Mouse (Mus musculus): ENCODE results near the gene Tpk1. TPM values are rescaled to one million over a fixed set of nuclear protein-coding genes. Genes with fewer than 3 reads are reported as not detected.

The Tpk1 gene
- 5.7 and 5.9 TPM in 2 replicates for polyA plus RNA-seq (2016; fragmentation: Nextera tagmentation; extraction: Ambion mirVana)

GRCm38 (mm10) chr6:43665677-43666546 lies at the start of gene Tpk1:
Gene Tpk1 (minus strand): TSS chr6:43666278.
- no peaks in the 10 kb centered on the region for H3K36me3 ChIP-seq
- peak within 1 kb of the TSS; percentile 63 for H3K4me2 ChIP-seq (replicated peaks)
- WGBS, result under 1% methylated on average over 62 of the region's 63 CpGs
- H3K27ac ChIP-seq (replicated peaks), result peak within 1 kb of the TSS; percentile 96
- no peaks in the 10 kb centered on the region for H3K9me3 ChIP-seq
- ATAC-seq (ENCODE audit: low FRiP score, low read depth), result peak; percentile 99
- peak within 1 kb of the TSS; percentile 58 for H3K4me3 ChIP-seq
- H3K4me1 ChIP-seq, result peaks cover 6% of the 10 kb centered on the region; the same call in 1 of the 2 replicates
- no peaks in the 10 kb centered on the region for H3K27me3 ChIP-seq
- peak within 1 kb of the TSS; percentile 80 for H3K9ac ChIP-seq (replicated peaks)

GRCm38 (mm10) chr6:43702810-43703614 lies 36.9 kb upstream of the Tpk1 start:
- H3K27ac ChIP-seq (replicated peaks), result no peak overlapping the region
- H3K9me3 ChIP-seq, result no peaks in the 10 kb centered on the region
- 84% methylated on average over 6 of the region's 6 CpGs for WGBS
- H3K27me3 ChIP-seq, result no peaks in the 10 kb centered on the region
- ATAC-seq (ENCODE audit: low FRiP score, low read depth), result no peak
- no peak overlapping the region for H3K9ac ChIP-seq (replicated peaks)
- H3K4me3 ChIP-seq, result no peak overlapping the region
- H3K36me3 ChIP-seq, result no peaks in the 10 kb centered on the region
- H3K4me1 ChIP-seq, result no peaks in the 10 kb centered on the region
- no peak overlapping the region for H3K4me2 ChIP-seq (replicated peaks)

DNA sequence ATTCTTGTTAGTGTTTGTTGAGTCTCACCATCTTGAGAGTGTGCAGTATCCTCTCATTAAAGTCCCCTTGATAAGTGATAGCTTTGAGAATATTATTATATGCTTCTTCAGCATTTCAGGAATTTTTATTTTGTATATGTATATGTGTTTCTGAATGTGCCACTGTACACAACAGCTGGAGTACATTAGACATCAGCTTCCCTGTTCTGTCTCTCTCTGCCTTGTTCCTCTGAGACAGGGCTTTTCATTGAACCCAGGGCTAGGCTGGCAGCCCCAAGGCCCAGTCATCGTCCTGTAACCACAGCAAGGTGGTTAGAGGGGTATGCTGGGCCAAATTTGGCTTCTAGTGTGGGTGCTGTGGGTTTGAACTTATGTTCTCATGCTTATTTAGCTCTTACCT lies 25.8 kb upstream of the Tpk1 start:
- no peaks in the 10 kb centered on the region for H3K36me3 ChIP-seq
- no peak overlapping the region for H3K4me3 ChIP-seq
- H3K27ac ChIP-seq (replicated peaks), result no peak overlapping the region
- H3K9ac ChIP-seq (replicated peaks), result no peak overlapping the region
- no peak overlapping the region for H3K4me2 ChIP-seq (replicated peaks)
- WGBS, result 87% methylated on average over 1 of the region's 1 CpGs
- no peaks in the 10 kb centered on the region for H3K9me3 ChIP-seq
- H3K4me1 ChIP-seq, result no peaks in the 10 kb centered on the region
- no peak for ATAC-seq (ENCODE audit: low FRiP score, low read depth)
- H3K27me3 ChIP-seq, result no peaks in the 10 kb centered on the region

DNA sequence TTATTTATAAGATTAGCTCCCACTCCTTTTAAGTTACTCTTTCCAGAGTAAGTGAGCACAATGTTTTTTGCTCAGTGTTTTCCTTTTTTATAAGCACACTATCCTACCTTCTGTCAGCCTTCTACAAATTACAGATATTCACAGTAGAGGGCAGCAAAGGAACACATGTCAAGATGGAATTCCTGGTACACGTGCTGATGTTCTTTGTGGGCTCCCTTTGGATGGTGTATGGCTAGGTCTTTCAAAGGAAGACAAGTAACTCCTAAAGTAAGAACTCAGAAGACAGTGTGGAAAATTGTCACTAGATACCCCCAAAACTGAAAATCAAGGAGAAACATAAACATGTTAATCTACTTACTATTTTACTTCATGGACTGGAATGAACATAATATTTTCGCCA lies 19.9 kb upstream of the Tpk1 start:
- H3K27ac ChIP-seq (replicated peaks), result no peak overlapping the region
- H3K4me1 ChIP-seq, result no peaks in the 10 kb centered on the region

DNA sequence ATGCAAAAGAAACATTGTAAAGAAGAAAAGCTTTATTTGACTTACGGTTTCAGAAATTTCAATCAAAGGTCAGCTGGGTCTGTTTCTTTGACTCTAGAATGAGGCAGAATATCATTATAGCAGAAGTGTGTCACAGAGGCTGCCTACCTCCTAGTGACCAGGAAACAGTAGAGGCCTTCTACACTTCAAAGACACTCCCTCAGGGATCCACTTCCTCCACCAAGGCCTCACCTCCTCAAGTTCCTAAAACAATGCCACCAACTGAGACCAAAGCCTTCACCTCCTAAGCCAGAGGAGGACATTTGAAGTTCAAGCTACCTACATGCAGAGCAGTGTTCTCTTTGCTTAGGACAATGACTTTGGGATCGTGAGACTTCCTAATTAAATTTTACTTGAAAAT lies 16.5 kb upstream of the Tpk1 start:
- no peak for ATAC-seq (ENCODE audit: low FRiP score, low read depth)
- no peak overlapping the region for H3K27ac ChIP-seq (replicated peaks)
- H3K4me1 ChIP-seq, result no peaks in the 10 kb centered on the region
- 36% methylated on average over 2 of the region's 2 CpGs for WGBS
- no peak overlapping the region for H3K4me3 ChIP-seq
- H3K9ac ChIP-seq (replicated peaks), result no peak overlapping the region
- H3K4me2 ChIP-seq (replicated peaks), result no peak overlapping the region
- no peaks in the 10 kb centered on the region for H3K27me3 ChIP-seq
- H3K9me3 ChIP-seq, result no peaks in the 10 kb centered on the region
- no peaks in the 10 kb centered on the region for H3K36me3 ChIP-seq

More for the DNA sequence above, 19.9 kb upstream of the Tpk1 start:
- H3K27me3 ChIP-seq, result no peaks in the 10 kb centered on the region
- 46% methylated on average over 2 of the region's 2 CpGs for WGBS
- no peaks in the 10 kb centered on the region for H3K9me3 ChIP-seq
- no peak overlapping the region for H3K4me2 ChIP-seq (replicated peaks)
- ATAC-seq (ENCODE audit: low FRiP score, low read depth), result peak; percentile 63; the same call in 1 of the 2 replicates
- H3K9ac ChIP-seq (replicated peaks), result no peak overlapping the region
- H3K4me3 ChIP-seq, result no peak overlapping the region
- no peaks in the 10 kb centered on the region for H3K36me3 ChIP-seq

GRCm38 (mm10) chr6:43678689-43679212 lies 12.7 kb upstream of the Tpk1 start:
- H3K4me1 ChIP-seq, result no peaks in the 10 kb centered on the region
- WGBS, result 88% methylated on average over 2 of the region's 2 CpGs
- H3K27ac ChIP-seq (replicated peaks), result no peak overlapping the region
- ATAC-seq (ENCODE audit: low FRiP score, low read depth), result no peak
- no peaks in the 10 kb centered on the region for H3K36me3 ChIP-seq
- no peaks in the 10 kb centered on the region for H3K9me3 ChIP-seq
- H3K4me2 ChIP-seq (replicated peaks), result no peak overlapping the region
- H3K9ac ChIP-seq (replicated peaks), result no peak overlapping the region
- no peaks in the 10 kb centered on the region for H3K27me3 ChIP-seq
- H3K4me3 ChIP-seq, result no peak overlapping the region

DNA sequence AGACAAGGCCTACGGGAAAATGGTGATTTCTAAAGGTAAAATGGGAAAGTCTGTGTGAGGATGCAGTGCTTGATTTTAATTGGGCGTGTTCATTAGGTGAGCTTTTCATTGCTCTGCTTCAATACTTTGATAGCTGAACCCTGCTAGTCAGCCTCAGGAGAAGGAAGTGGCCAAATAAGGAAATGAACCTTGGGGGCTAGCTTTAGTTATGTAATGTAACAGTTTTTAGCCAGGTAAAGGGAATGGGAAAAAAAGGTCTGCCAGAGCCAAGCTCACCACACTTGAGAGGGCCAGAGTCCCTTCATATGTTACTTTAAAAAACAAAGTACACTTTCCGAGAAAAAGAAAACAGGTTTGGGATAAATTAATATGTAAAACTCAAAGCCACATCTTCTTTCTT lies 11.5 kb upstream of the Tpk1 start:
- 80% methylated on average over 3 of the region's 3 CpGs for WGBS
- Histone ChIP-seq H3K9ac (replicated peaks) (no peak overlapping the region), H3K4me3 (no peak overlapping the region), H3K27me3 (no peaks in the 10 kb centered on the region), H3K36me3 (no peaks in the 10 kb centered on the region), H3K27ac (replicated peaks) (no peak overlapping the region), H3K4me1 (no peaks in the 10 kb centered on the region), H3K9me3 (no peaks in the 10 kb centered on the region), H3K4me2 (replicated peaks) (no peak overlapping the region)
- ATAC-seq (ENCODE audit: low FRiP score, low read depth), result no peak

- no peak overlapping the region for H3K4me3 ChIP-seq
- no peak overlapping the region for H3K9ac ChIP-seq (replicated peaks)
- no peak overlapping the region for H3K4me2 ChIP-seq (replicated peaks)
- no peak for ATAC-seq (ENCODE audit: low FRiP score, low read depth)
- no peaks in the 10 kb centered on the region for H3K9me3 ChIP-seq
- no peak overlapping the region for H3K27ac ChIP-seq (replicated peaks)
- H3K36me3 ChIP-seq, result no peaks in the 10 kb centered on the region
- H3K4me1 ChIP-seq, result no peaks in the 10 kb centered on the region
- WGBS, result 73% methylated on average over 3 of the region's 3 CpGs
- H3K27me3 ChIP-seq, result no peaks in the 10 kb centered on the region
Observed at GRCm38 (mm10) chr6:43676139-43676538, 10.1 kb upstream of the Tpk1 start.

GRCm38 (mm10) chr6:43674986-43675760 lies 9.1 kb upstream of the Tpk1 start:
- Histone ChIP-seq H3K36me3 (no peaks in the 10 kb centered on the region), H3K4me3 (no peak overlapping the region), H3K4me1 (no peaks in the 10 kb centered on the region), H3K9ac (replicated peaks) (no peak overlapping the region), H3K27me3 (no peaks in the 10 kb centered on the region), H3K9me3 (no peaks in the 10 kb centered on the region), H3K27ac (replicated peaks) (no peak overlapping the region), H3K4me2 (replicated peaks) (no peak overlapping the region)
- ATAC-seq (ENCODE audit: low FRiP score, low read depth), result no peak
- WGBS, result 77% methylated on average over 3 of the region's 3 CpGs

GRCm38 (mm10) chr6:43670939-43671338 lies 4.9 kb upstream of the Tpk1 start:
- no peak overlapping the region for H3K9ac ChIP-seq (replicated peaks)
- no peaks in the 10 kb centered on the region for H3K27me3 ChIP-seq
- no peaks in the 10 kb centered on the region for H3K9me3 ChIP-seq
- WGBS, result 89% methylated on average over 2 of the region's 2 CpGs
- no peak overlapping the region for H3K4me2 ChIP-seq (replicated peaks)
- no peak overlapping the region for H3K27ac ChIP-seq (replicated peaks)
- H3K36me3 ChIP-seq, result no peaks in the 10 kb centered on the region
- no peak overlapping the region for H3K4me3 ChIP-seq
- H3K4me1 ChIP-seq, result no peaks in the 10 kb centered on the region
- no peak for ATAC-seq (ENCODE audit: low FRiP score, low read depth)

- Histone ChIP-seq H3K27me3 (no peaks in the 10 kb centered on the region), H3K4me2 (replicated peaks) (no peak overlapping the region), H3K4me3 (no peak overlapping the region), H3K36me3 (no peaks in the 10 kb centered on the region), H3K9me3 (no peaks in the 10 kb centered on the region), H3K9ac (replicated peaks) (no peak overlapping the region), H3K4me1 (peaks cover 6% of the 10 kb centered on the region; the same call in 1 of the 2 replicates), H3K27ac (replicated peaks) (no peak overlapping the region)
- ATAC-seq (ENCODE audit: low FRiP score, low read depth), result no peak
- WGBS, result 94% methylated on average over 2 of the region's 2 CpGs
Observed at GRCm38 (mm10) chr6:43667681-43668080, 1.6 kb upstream of the Tpk1 start.
